Mouse (Mus musculus) stomach, embryonic 16.5 days (tissue): ENCODE results near the gene Ube2l3. TPM values are rescaled to one million over a fixed set of nuclear protein-coding genes. Genes with fewer than 3 reads are reported as not detected.

Experiments used
- ATAC-seq: fragments of 200-750 bp; cut with Nextera tagmentation; 2 replicates; pipeline ENCODE4 v1.8.0; 2017; ENCODE audit warnings: moderate number of reproducible peaks, moderate TSS enrichment; ENCODE audit not compliant: insufficient read depth, low FRiP score
- H3K27ac ChIP-seq: fragments of 300-500 bp; sonication (generic); 2 replicates; pipeline ENCODE4 v1.5.1; 2014; ENCODE audit warnings: low read length
- H3K27me3 ChIP-seq: fragments of 300-500 bp; sonication (generic); 2 replicates; pipeline ENCODE4 v1.6.1; 2014; ENCODE audit warnings: low read length, control low read depth, mixed read lengths; ENCODE audit not compliant: control insufficient read depth, insufficient read depth
- H3K36me3 ChIP-seq: fragments of 300-500 bp; sonication (generic); 2 replicates; pipeline ENCODE4 v1.6.1; 2014; ENCODE audit warnings: low read length; ENCODE audit not compliant: control insufficient read depth, insufficient read depth
- H3K4me1 ChIP-seq: fragments of 300-500 bp; sonication (generic); 2 replicates; pipeline ENCODE4 v1.6.1; 2014; ENCODE audit warnings: low read length, control low read depth, mixed read lengths; ENCODE audit not compliant: control insufficient read depth, insufficient read depth
- H3K4me2 ChIP-seq: fragments of 300-500 bp; sonication (generic); 2 replicates; pipeline ENCODE4 v1.6.1; 2014; ENCODE audit warnings: low read depth, low read length, mixed read lengths
- H3K4me3 ChIP-seq: fragments of 300-500 bp; sonication (generic); replicated peaks from 2 replicates; pipeline ENCODE4 v1.5.1; 2014; ENCODE audit warnings: mild to moderate bottlenecking, low read length
- H3K9ac ChIP-seq: fragments of 300-500 bp; sonication (generic); 2 replicates; pipeline ENCODE4 v1.6.1; 2014; ENCODE audit warnings: low read length
- H3K9me3 ChIP-seq: fragments of 300-500 bp; sonication (generic); replicated peaks from 2 replicates; pipeline ENCODE4 v1.6.1; 2016; ENCODE audit warnings: low read length, control low read depth; ENCODE audit not compliant: control insufficient read depth
- WGBS: fragments of 180-500 bp; shearing (Covaris S2); extraction: QIAGEN DNeasy Blood & Tissue Kit; methylation state at CpG from one replicate; pipeline ENCODE4 v1.1.7; 2014; 5-methylcytosine and 5-hydroxymethylcytosine counted together
- polyA plus RNA-seq: library from polyadenylated mRNA; unstranded; fragments of >200 nt; fragmentation: Nextera tagmentation; extraction: Ambion mirVana; gene quantifications from 2 replicates; pipeline ENCODE4 v1.2.1, GENCODE M21; 2015

Gene Ube2l3
- polyA plus RNA-seq, 1 experiment from 2014 or later = 331 TPM

GRCm38 (mm10) chr16:17216934-17217633 lies 14.6 kb upstream of the Ube2l3 start:
- Histone ChIP-seq H3K9me3 (no peaks in the 10 kb centered on the region), H3K4me1 (peaks cover 3% of the 10 kb centered on the region; the same call in 1 of the 2 replicates), H3K4me3 (no peak overlapping the region), H3K27me3 (no peaks in the 10 kb centered on the region), H3K27ac (no peak overlapping the region), H3K4me2 (no peak overlapping the region), H3K36me3 (no peaks in the 10 kb centered on the region), H3K9ac (no peak overlapping the region)
- WGBS = 40% methylated on average over 8 of the region's 8 CpGs
- no peak for ATAC-seq

GRCm38 (mm10) chr16:17209981-17210838 lies 7.8 kb upstream of the Ube2l3 start:
- Histone ChIP-seq H3K36me3 (no peaks in the 10 kb centered on the region), H3K27me3 (peaks cover 13% of the 10 kb centered on the region; the same call in 1 of the 2 replicates), H3K4me1 (peaks cover 12% of the 10 kb centered on the region), H3K4me2 (peak overlapping the region; percentile 99), H3K27ac (no peak overlapping the region), H3K9ac (peak overlapping the region; percentile 74), H3K9me3 (no peaks in the 10 kb centered on the region), H3K4me3 (peak overlapping the region; percentile 67)
- WGBS = 7% methylated on average over 48 of the region's 48 CpGs
- peak; percentile 85 for ATAC-seq

- no peak for ATAC-seq
These were observed 7.0 kb upstream of the Ube2l3 start for GRCm38 (mm10) chr16:17209404-17209960.

GRCm38 (mm10) chr16:17208389-17209361 lies 6.2 kb upstream of the Ube2l3 start, which contains the start of gene Rimbp3:
TSS of gene Rimbp3 (plus strand) at chr16:17208603.
- peak within 1 kb of the TSS; percentile 55; the same call in 1 of the 2 replicates for H3K27ac ChIP-seq
- H3K9me3 ChIP-seq = no peaks in the 10 kb centered on the region
- peaks cover 12% of the 10 kb centered on the region for H3K4me1 ChIP-seq
- H3K4me3 ChIP-seq = peak within 1 kb of the TSS; percentile 67
- H3K9ac ChIP-seq = peak within 1 kb of the TSS; percentile 74
- H3K36me3 ChIP-seq = no peaks in the 10 kb centered on the region
- under 1% methylated on average over 85 of the region's 85 CpGs for WGBS
- peak; percentile 68 for ATAC-seq
- peaks cover 13% of the 10 kb centered on the region; the same call in 1 of the 2 replicates for H3K27me3 ChIP-seq
- peak within 1 kb of the TSS; percentile 99 for H3K4me2 ChIP-seq

More at GRCm38 (mm10) chr16:17209404-17209960, 7.0 kb upstream of the Ube2l3 start:
- no peak overlapping the region for H3K27ac ChIP-seq
- no peaks in the 10 kb centered on the region for H3K36me3 ChIP-seq
- peak overlapping the region; percentile 99 for H3K4me2 ChIP-seq
- no peaks in the 10 kb centered on the region for H3K9me3 ChIP-seq
- peak overlapping the region; percentile 74 for H3K9ac ChIP-seq
- H3K4me1 ChIP-seq = peaks cover 12% of the 10 kb centered on the region
- peaks cover 13% of the 10 kb centered on the region; the same call in 1 of the 2 replicates for H3K27me3 ChIP-seq
- WGBS = 1% methylated on average over 37 of the region's 37 CpGs
- peak overlapping the region; percentile 67 for H3K4me3 ChIP-seq

- 6% methylated on average over 6 of the region's 6 CpGs for WGBS
- Histone ChIP-seq H3K4me3 (no peak overlapping the region), H3K4me1 (peaks cover 10% of the 10 kb centered on the region), H3K27ac (no peak overlapping the region), H3K4me2 (no peak overlapping the region), H3K36me3 (no peaks in the 10 kb centered on the region), H3K27me3 (0 out of 2 replicates have a peak, but pooled peaks cover 3% of the 10 kb centered on the region), H3K9ac (no peak overlapping the region), H3K9me3 (no peaks in the 10 kb centered on the region)
- ATAC-seq = no peak
These were observed 2.5 kb upstream of the Ube2l3 start for GRCm38 (mm10) chr16:17204990-17205389.

- H3K36me3 ChIP-seq = no peaks in the 10 kb centered on the region
- WGBS = 46% methylated on average over 2 of the region's 2 CpGs
- no peak for ATAC-seq
- no peak overlapping the region for H3K4me3 ChIP-seq
- H3K9ac ChIP-seq = no peak overlapping the region
- H3K9me3 ChIP-seq = no peaks in the 10 kb centered on the region
- peaks cover 12% of the 10 kb centered on the region for H3K4me1 ChIP-seq
- H3K4me2 ChIP-seq = no peak overlapping the region
- H3K27ac ChIP-seq = peak overlapping the region; percentile 82
- H3K27me3 ChIP-seq = 0 out of 2 replicates have a peak, but pooled peaks cover 3% of the 10 kb centered on the region
These were observed 472 bp downstream of the Ube2l3 start for GRCm38 (mm10) chr16:17201977-17202376.

- Histone ChIP-seq H3K9ac (peak overlapping the region; percentile 99), H3K36me3 (no peaks in the 10 kb centered on the region), H3K9me3 (no peaks in the 10 kb centered on the region), H3K27me3 (no peaks in the 10 kb centered on the region), H3K4me2 (peak overlapping the region; percentile 84), H3K4me3 (peak overlapping the region; percentile 82), H3K27ac (peak overlapping the region; percentile 82), H3K4me1 (peaks cover 12% of the 10 kb centered on the region)
- WGBS = under 1% methylated on average over 71 of the region's 72 CpGs
- ATAC-seq = peak; percentile 91
These were observed 1.3 kb downstream of the Ube2l3 start for GRCm38 (mm10) chr16:17200953-17201707.
